Mouse (Mus musculus) lung, adult 2 months (tissue): Measurements from ENCODE around the gene Il11ra1. TPM values are rescaled to one million over a fixed set of nuclear protein-coding genes. Genes with fewer than 3 reads are reported as not detected.

Experiments
- DNase-seq: peaks from one replicate; pipeline ENCODE4 v3.0.0; 2022
- H3K4me1 ChIP-seq: fragments of 200-500 bp; 2 replicates; pipeline ENCODE4 v1.6.1; 2011; ENCODE audit warnings: low read length; ENCODE audit not compliant: control insufficient read depth, insufficient read depth
- H3K4me3 ChIP-seq: fragments of 200-500 bp; replicated peaks from 2 replicates; pipeline ENCODE3; 2011; ENCODE audit warnings: low read depth, mild to moderate bottlenecking, control low read depth, low read length; ENCODE audit errors: extremely low read depth
- CTCF ChIP-seq: fragments of 200-500 bp; IDR thresholded peaks from 2 replicates; pipeline ENCODE4 v1.5.1; 2011; ENCODE audit warnings: mild to moderate bottlenecking, low read length, control low read depth; ENCODE audit not compliant: insufficient read depth
- POLR2A ChIP-seq: fragments of 200-500 bp; IDR thresholded peaks from 2 replicates; pipeline ENCODE4 v1.6.1; 2011; ENCODE audit warnings: low read depth, mild to moderate bottlenecking, control low read depth, low read length, borderline replicate concordance; ENCODE audit errors: extremely low read depth
- WGBS: fragments of 180-500 bp; shearing (Covaris S2); methylation state at CpG from one replicate; pipeline ENCODE4 v1.1.7; 2018; 5-methylcytosine and 5-hydroxymethylcytosine counted together
- polyA plus RNA-seq: library from polyadenylated mRNA; depleted of rRNA; stranded (reverse); fragments of >200 nt; gene quantifications from 2 replicates; pipeline ENCODE4 v1.2.3, GENCODE M21; 2012

The Il11ra1 gene
- polyA plus RNA-seq, 1 experiment = 109 TPM

DNA sequence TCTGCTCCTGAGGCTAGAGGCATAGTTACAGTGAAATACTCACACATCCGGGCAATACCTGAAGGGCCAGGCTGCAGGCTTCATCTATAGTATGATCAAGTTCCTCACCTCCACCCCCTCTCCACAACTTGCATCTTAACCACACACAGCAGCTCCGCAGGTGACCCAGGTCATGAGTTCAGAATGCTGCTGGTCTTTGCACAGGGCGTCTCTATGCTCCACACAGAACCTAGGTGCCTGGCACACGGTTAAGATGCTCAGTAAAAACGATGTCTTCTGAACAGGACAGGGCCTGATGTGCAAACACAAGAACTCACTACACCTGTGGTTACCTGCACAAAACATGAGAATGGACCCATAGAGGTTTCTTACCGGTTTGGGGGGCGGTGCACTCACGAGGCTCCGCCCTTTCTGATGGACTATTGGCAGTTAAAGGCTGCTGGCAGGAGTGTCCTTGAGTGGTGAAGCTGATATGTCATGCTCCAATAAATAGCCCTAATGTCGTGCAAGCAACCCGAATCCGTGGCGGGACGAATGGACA is 55.1 kb downstream of the Il11ra1 start, which contains the start of gene Galt:
Gene Galt, plus strand, starts transcription at position 432 of the 541 bp plus-strand sequence.
- Histone ChIP-seq H3K4me1 (peaks cover 4% of the 10 kb centered on the region; the same call in 1 of the 2 replicates), H3K4me3 (peak within 1 kb of the TSS; percentile 91)
- WGBS = 14% methylated on average over 14 of the region's 14 CpGs
- DNase-seq = no peak
- TF ChIP-seq CTCF (no peak), POLR2A (no peak)

DNA sequence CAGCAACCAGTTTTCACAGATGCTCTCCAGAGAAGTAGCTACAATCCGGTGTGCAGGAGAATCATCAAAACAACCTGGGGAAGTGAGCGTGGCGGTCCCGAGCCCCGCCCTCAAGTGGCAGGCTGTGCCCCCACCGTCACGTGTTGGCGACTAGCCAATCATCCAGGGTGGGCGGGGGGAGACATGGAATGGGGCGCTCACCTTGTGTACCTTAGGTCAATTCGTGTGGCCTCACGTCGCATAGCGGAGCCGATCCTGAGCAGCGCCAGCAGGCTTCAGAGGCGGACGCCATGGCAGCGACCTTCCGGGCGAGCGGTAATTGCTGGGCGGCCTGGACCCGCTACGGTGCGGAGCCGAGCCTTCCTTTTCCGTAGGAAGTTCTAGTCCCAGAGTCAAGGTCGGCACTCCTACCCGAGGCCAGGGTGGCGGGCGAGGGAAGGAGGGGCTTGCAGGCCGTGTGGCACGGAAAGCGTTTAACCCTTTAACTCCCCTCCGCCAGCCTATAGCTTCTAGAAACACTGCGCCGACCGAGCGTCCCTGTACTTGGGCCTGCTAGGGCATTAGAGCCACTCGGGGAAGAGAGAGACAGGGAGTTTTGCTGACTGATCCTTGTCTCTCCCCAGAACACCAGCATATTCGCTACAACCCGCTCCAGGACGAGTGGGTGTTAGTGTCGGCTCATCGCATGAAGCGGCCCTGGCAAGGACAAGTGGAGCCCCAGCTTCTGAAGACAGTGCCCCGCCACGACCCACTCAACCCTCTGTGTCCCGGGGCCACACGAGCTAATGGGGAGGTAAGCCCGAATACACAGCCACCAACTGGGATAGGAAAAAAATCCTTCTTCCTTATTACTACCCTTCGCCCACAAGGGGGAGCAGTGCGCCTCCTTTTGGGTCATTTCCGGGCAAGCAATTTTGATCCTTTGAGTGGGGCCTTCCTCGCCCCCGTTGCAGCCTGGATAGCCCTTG is 55.8 kb downstream of the Il11ra1 start, which contains the start of gene Sigmar1:
Gene Sigmar1, minus strand, starts transcription at position 820 of the 968 bp plus-strand sequence.
- TF ChIP-seq POLR2A (peak; percentile 72; the same call in 1 of the 2 replicates), CTCF (peak; percentile 84)
- Histone ChIP-seq H3K4me1 (peaks cover 4% of the 10 kb centered on the region; the same call in 1 of the 2 replicates), H3K4me3 (peak within 1 kb of the TSS; percentile 91)
- WGBS = under 1% methylated on average over 57 of the region's 57 CpGs
- peak; percentile 91 for DNase-seq

DNA sequence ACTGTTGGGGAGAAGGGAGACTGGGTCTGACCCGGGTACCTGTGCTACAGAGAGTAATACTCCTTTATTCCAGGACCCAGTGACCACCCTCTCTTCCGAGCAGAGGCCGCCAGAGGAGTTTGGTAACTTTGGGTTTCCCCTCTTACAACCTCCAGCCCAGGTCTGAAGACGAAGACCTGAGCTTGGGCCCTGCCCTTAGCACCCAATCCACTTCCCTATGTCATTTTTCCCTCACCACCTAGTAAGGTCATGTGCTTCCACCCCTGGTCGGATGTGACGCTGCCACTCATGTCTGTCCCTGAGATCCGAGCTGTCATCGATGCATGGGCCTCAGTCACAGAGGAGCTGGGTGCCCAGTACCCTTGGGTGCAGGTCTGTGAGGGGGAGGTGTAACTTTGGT is 56.7 kb downstream of the Il11ra1 start:
- peaks cover 8% of the 10 kb centered on the region for H3K4me1 ChIP-seq
- H3K4me3 ChIP-seq = peak overlapping the region; percentile 26
- TF ChIP-seq POLR2A (no peak), CTCF (no peak)
- DNase-seq = no peak
- 63% methylated on average over 8 of the region's 8 CpGs for WGBS

DNA sequence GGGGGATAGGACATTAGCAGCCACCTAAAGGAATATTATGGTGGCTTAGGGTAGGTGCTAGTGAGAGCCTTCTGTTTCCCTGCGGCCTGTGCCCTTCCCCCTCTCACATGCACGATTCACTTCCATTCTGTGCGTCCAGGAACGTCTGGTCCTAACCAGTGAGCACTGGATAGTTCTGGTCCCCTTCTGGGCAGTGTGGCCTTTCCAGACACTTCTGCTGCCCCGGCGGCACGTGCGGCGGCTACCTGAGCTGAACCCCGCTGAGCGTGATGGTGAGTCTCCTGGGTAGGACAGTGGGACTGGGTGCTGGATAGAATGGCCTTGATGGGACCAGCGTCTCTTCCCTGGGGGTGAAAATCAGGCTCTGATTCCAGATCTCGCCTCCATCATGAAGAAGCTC is 57.5 kb downstream of the Il11ra1 start:
- no peak for TF ChIP-seq CTCF
- no peak for DNase-seq
- WGBS = 95% methylated on average over 13 of the region's 13 CpGs
- H3K4me1 ChIP-seq = peaks cover 12% of the 10 kb centered on the region
- no peak overlapping the region for H3K4me3 ChIP-seq

DNA sequence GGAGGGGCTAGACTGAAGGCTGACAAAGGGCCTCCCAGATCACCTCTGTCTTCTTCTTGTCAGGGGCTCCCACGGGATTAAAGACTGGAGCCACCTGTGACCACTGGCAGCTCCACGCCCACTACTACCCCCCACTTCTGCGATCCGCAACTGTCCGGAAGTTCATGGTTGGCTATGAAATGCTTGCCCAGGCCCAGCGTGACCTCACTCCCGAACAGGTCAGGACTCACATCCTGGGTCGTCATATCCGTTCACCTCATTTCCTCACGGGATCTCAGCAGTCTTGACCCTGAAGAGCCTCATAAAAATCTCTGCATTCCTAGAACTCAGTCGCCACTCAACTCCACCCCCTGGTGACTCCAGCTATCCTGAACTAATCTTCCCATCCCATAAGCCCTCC is 58.2 kb downstream of the Il11ra1 start:
- no peak for DNase-seq
- 80% methylated on average over 11 of the region's 11 CpGs for WGBS
- TF ChIP-seq POLR2A (no peak), CTCF (no peak)
- Histone ChIP-seq H3K4me3 (no peak overlapping the region), H3K4me1 (peaks cover 12% of the 10 kb centered on the region)

DNA sequence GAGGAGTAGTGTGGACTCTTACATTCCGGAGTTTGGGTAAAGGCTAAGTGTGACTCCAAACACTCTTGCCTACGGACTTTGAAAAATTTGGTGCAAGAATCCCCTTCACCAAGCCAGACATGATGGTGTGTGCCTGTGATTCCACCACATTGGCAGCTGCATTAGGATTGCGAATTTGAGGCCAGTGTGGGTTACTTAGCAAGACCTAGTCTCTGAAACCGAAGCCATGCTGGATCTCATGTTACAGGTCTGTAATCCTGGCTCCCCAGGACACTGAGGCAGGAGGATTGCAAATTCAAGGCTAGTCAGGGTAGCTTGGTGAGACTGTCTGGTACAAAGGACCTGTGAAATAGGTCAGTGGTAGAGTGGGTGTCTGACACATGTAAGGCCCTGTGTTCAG is 58.9 kb downstream of the Il11ra1 start:
- TF ChIP-seq CTCF (no peak), POLR2A (no peak)
- Histone ChIP-seq H3K4me3 (no peak overlapping the region), H3K4me1 (peaks cover 12% of the 10 kb centered on the region)
- 93% methylated on average over 4 of the region's 4 CpGs for WGBS
- no peak for DNase-seq

DNA sequence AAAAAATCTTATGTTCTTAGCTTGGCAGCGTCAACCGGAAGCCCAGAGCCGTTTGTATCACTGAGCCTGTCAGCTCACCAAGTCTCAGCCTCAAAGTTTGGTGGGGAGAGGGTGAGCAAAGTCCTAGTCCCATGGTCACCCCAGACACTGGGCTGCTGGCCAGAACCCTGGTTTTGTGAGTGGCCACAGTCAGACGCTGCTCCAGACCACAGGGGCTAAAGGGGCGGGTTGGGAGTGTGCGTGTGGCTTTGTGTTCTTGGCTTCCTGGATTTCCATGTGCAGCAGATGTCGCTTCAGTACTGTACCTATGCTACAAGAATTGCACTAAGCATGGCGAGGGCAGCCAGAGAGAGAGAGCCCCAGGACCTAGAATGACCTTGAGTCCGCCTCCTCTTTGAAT is 59.4 kb downstream of the Il11ra1 start:
- TF ChIP-seq CTCF (no peak), POLR2A (no peak)
- DNase-seq = no peak
- H3K4me3 ChIP-seq = no peak overlapping the region
- whole genome bisulfite sequencing = 65% methylated on average over 9 of the region's 9 CpGs
- peaks cover 12% of the 10 kb centered on the region for H3K4me1 ChIP-seq

DNA sequence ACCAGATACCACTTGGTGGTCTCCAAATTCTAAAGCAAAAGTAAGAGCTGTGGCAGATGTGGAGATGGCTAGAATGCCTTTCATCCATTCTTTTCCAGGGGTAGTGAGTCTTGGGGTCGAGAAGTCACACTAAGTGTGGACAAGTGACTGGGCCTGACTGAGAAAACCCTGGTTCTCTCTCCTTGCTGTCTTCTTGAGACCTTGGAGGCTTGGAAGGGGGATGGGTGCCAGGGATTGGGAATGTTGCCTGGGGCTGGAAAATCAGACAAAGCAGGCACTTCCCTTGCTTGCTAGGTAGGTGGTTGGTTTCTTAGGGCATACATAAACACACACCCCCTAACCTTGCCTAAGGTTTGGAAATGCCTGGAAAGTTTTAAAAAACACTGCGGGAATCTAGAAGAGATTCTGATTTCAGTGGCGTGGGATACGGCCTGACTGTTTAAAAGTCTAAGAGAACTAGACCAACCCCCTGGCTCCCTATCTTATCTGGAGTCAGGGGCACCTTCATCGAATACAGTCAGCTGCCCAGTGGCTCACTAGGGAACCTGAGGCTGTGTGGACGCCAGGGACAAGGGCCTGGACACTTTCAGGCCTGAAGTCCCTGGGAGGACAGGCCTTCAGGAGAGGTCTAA is 60.0 kb downstream of the Il11ra1 start:
- 28% methylated on average over 6 of the region's 6 CpGs for WGBS
- peaks cover 10% of the 10 kb centered on the region for H3K4me1 ChIP-seq
- no peak for TF ChIP-seq CTCF
- no peak for TF ChIP-seq POLR2A
- DNase-seq = no peak
- H3K4me3 ChIP-seq = peak overlapping the region; percentile 53

DNA sequence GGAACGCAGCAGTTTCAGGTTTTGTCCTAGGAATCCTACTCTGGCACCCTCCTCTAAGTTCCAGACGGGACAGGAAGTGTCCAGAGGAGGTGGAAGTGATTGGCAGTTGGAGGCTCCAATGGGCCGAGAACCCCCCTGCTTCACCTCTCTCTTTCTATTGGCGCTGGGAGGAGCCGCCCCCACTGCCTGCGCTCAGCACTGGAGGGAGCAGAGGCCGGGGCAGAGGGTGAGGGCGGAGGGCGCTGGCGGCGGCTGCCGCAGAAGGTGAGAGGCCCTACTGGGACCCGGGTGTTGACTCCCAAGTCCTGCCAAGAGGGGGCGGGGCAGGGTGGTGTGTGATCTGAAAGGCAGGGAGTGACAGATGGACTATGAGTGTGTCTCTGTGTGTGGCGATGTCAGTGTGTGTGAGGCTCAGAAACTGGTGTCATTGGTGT is 60.5 kb downstream of the Il11ra1 start:
- Histone ChIP-seq H3K4me3 (peak overlapping the region; percentile 75), H3K4me1 (peaks cover 8% of the 10 kb centered on the region; the same call in 1 of the 2 replicates)
- 6% methylated on average over 15 of the region's 15 CpGs for WGBS
- peak; percentile 60; the same call in 1 of the 2 replicates for TF ChIP-seq POLR2A
- no peak for TF ChIP-seq CTCF
- peak; percentile 89 for DNase-seq
